Mouse (Mus musculus): Measurements from ENCODE around the gene Gm20878.
"Not testable (repeated sequence)": the region's sequence is repeated elsewhere in the genome, so short reads cannot be mapped to it uniquely, and the experiment has no call there.

Gene Gm20878

DNA sequence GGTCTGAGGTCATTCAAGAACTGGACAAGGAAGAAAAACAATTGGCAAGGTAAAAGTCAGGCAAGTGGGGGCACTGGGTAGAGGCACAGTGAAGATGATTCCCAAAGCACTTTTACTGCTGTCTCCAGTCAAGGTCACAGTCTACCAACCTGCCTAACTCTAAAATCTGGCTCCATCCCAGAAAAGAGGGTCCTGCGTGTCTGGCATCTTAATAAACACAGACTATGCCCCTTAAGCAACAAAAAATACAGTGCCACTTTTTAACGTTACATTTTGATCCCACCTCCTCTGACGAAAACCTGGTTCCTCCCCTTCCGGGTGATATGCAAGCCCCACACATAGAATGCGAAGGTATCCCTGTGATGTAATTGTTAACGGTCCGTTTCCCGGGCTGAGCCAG lies at the start of gene Gm20878:
Gm20878 (plus strand) TSS at position 301 of the 400 bp plus-strand sequence.
- DNase-seq (ENCODE audit: low spot score): not testable (repeated sequence)

GRCm38 (mm10) chr4:41903310-41903709 lies 38.1 kb upstream of the Gm20878 start, which contains the start of gene Gm21541:
Gm21541 (plus strand) TSS chr4:41903610.
- not testable (repeated sequence) for DNase-seq (ENCODE audit: low spot score)

- DNase-seq (ENCODE audit: low spot score): not testable (repeated sequence)
These were observed 24.4 kb downstream of the Gm20878 start, which contains the start of gene Fam205a4 for GRCm38 (mm10) chr4:41965758-41966157. Fam205a4 (plus strand) TSS chr4:41966058.

Measured in MN1 (cell line).